Mouse (Mus musculus) liver, embryonic 14.5 days (tissue): ENCODE data around the gene Gja5. TPM values are rescaled to one million over a fixed set of nuclear protein-coding genes. Genes with fewer than 3 reads are reported as not detected.
"Not testable (repeated sequence)": the region's sequence is repeated elsewhere in the genome, so short reads cannot be mapped to it uniquely, and the experiment has no call there.

ENCODE experiments used
- ATAC-seq: fragments of 200-750 bp; cut with Nextera tagmentation; 2 replicates; pipeline ENCODE4 v1.8.0; 2017; ENCODE audit warnings: moderate number of reproducible peaks, mild to moderate bottlenecking, moderate library complexity; ENCODE audit not compliant: insufficient read depth
- DNase-seq, 3 experiments: peaks; one replicate each; pipeline ENCODE4 v3.0.0-alpha.2; 2012 to 2013; ENCODE audit warnings: low read depth in 3 of 3, low spot score in 3 of 3
- H3K27ac ChIP-seq: fragments of 300-500 bp; sonication (generic); 2 replicates; pipeline ENCODE4 v1.5.1; 2014; ENCODE audit warnings: moderate library complexity, mild to moderate bottlenecking, control low read depth, inconsistent platforms
- H3K27me3 ChIP-seq: fragments of 300-500 bp; sonication (generic); 2 replicates; pipeline ENCODE4 v1.6.1; 2014; ENCODE audit warnings: mild to moderate bottlenecking, low read length, moderate library complexity; ENCODE audit not compliant: control insufficient read depth, insufficient read depth
- H3K36me3 ChIP-seq: fragments of 300-500 bp; sonication (generic); replicated peaks from 2 replicates; pipeline ENCODE4 v1.6.1; 2014; ENCODE audit warnings: low read depth; ENCODE audit not compliant: control insufficient read depth, insufficient read depth
- H3K4me1 ChIP-seq, 2 experiments: fragments of 200-500 bp in 1 of 2; fragments of 300-500 bp in 1 of 2; sonication (generic) in 1 of 2; replicated peaks; 2 replicates each; pipeline ENCODE4 v1.6.1; 2012 to 2014; ENCODE audit warnings: antibody characterized with exemption in 1 of 2, inconsistent platforms in 1 of 2, low read length in 1 of 2; ENCODE audit not compliant: control insufficient read depth in 2 of 2, insufficient read depth in 2 of 2
- H3K4me2 ChIP-seq: fragments of 300-500 bp; sonication (generic); 2 replicates; pipeline ENCODE4 v1.6.1; 2014; ENCODE audit warnings: low read depth, mild to moderate bottlenecking, control low read depth, moderate library complexity
- H3K4me3 ChIP-seq, 2 experiments: fragments of 200-500 bp in 1 of 2; fragments of 300-500 bp in 1 of 2; sonication (generic) in 1 of 2; 2 replicates each; pipeline ENCODE4 v1.5.1; 2012 to 2014; ENCODE audit warnings: low read depth in 2 of 2, low read length in 2 of 2, mild to moderate bottlenecking in 2 of 2, control low read depth in 1 of 2, inconsistent platforms in 1 of 2, moderate library complexity in 1 of 2; ENCODE audit not compliant: insufficient read depth in 1 of 2
- H3K9ac ChIP-seq: fragments of 300-500 bp; sonication (generic); replicated peaks from 2 replicates; pipeline ENCODE4 v1.6.1; 2014; ENCODE audit warnings: mild to moderate bottlenecking, control low read depth, moderate library complexity
- H3K9me3 ChIP-seq: fragments of 300-500 bp; sonication (generic); 2 replicates; pipeline ENCODE4 v1.6.1; 2016; ENCODE audit warnings: low read length, mixed read lengths; ENCODE audit not compliant: control insufficient read depth
- CTCF ChIP-seq: IDR thresholded peaks from 2 replicates; pipeline ENCODE4 v1.5.1; 2016; ENCODE audit warnings: antibody characterized with exemption, low read depth, control low read depth
- EP300 ChIP-seq: IDR thresholded peaks from 2 replicates; pipeline ENCODE4 v1.6.1; 2016; ENCODE audit warnings: antibody characterized with exemption, low read depth
- WGBS: fragments of 180-500 bp; shearing (Covaris S2); extraction: QIAGEN DNeasy Blood & Tissue Kit; methylation state at CpG from one replicate; pipeline ENCODE4 v1.1.7; 2014; ENCODE audit not compliant: insufficient replicate concordance; 5-methylcytosine and 5-hydroxymethylcytosine counted together
- polyA plus RNA-seq, 2 experiments: library from polyadenylated mRNA; depleted of rRNA in 1 of 2; stranded (reverse) in 1 of 2; unstranded in 1 of 2; fragments of >200 nt; fragmentation: Nextera tagmentation in 1 of 2; extraction: Ambion mirVana in 1 of 2; gene quantifications; 2 replicates each; pipeline versions ENCODE4 v1.2.1 to v1.2.3; 2012 to 2014

The Gja5 gene
- polyA plus RNA-seq, 2 experiments: 0.58 to 1.5 TPM

DNA sequence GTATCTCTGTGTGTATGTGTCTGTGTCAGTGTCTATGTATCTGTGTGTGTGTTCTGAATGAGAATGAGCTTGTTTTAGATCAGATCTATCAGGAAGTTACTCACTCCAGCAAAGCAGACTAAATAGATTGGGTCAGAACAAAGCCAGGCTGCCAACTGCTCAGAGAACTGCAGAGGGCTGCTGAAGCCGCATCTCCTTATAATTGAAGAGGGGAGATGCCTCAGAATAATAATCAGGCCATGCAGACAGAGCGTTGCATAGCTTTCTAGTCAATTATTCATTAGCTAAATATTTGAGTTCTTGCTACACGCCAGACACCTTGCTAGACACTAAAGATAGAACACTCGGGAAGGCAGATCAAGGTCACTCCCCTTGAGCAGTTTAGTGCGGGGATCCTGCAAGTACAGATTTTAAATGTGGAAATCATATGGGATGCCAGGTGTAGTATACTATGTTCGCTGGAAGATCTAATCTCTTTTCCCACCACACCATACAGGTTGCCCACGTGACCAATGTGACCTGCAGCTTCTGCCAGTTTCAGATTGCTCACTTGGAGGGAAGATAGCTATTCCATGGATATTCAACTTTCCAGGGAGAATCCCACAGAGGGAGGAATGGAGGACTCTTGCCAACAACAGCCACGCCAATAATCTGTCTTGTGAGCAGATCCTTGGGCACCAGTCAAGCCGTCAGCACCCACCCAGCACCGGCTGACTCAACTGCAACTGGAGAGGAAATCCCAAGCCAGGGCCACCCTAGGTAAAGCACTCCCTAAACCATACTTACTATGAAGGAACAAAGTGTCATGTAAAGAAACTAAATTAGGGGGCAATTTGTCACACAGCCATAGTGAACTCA lies 196.5 kb downstream of the Gja5 start:
- no peak overlapping the region for H3K9ac ChIP-seq
- no peak overlapping the region for H3K27ac ChIP-seq
- H3K4me2 ChIP-seq: no peak overlapping the region
- H3K36me3 ChIP-seq: no peaks in the 10 kb centered on the region
- no peaks in the 10 kb centered on the region for H3K4me1 ChIP-seq
- DNase-seq (no peak), ATAC-seq (no peak)
- TF ChIP-seq CTCF (no peak), EP300 (no peak)
- no peaks in the 10 kb centered on the region for H3K27me3 ChIP-seq
- 55% methylated on average over 10 of the region's 10 CpGs for WGBS
- no peak overlapping the region for H3K4me3 ChIP-seq
- no peaks in the 10 kb centered on the region for H3K9me3 ChIP-seq

DNA sequence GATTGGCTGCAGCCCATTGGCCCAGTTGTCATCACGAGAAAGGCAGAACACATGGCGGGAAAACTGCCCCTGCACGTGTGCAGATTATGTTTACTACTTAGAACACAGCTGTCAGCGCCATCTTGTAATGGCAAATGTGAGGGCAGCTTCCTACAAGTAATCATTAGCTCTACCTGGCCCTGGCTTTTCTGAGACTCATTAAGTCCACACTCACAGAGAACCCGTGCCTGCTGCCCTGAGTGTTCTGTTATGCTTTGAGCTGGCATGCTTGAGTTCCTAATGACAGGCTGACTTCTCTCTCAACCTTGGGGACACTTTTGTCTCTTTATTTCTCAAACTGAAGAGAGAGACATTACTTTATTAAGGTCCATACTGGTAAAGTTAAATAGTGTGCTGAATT lies 199.5 kb downstream of the Gja5 start:
- H3K4me3 ChIP-seq, DNase-seq, H3K4me2 ChIP-seq, H3K36me3 ChIP-seq, H3K4me1 ChIP-seq, H3K9ac ChIP-seq, H3K27me3 ChIP-seq, H3K27ac ChIP-seq, ATAC-seq, H3K9me3 ChIP-seq: not testable (repeated sequence)
- WGBS: 66% methylated on average over 2 of the region's 5 CpGs

DNA sequence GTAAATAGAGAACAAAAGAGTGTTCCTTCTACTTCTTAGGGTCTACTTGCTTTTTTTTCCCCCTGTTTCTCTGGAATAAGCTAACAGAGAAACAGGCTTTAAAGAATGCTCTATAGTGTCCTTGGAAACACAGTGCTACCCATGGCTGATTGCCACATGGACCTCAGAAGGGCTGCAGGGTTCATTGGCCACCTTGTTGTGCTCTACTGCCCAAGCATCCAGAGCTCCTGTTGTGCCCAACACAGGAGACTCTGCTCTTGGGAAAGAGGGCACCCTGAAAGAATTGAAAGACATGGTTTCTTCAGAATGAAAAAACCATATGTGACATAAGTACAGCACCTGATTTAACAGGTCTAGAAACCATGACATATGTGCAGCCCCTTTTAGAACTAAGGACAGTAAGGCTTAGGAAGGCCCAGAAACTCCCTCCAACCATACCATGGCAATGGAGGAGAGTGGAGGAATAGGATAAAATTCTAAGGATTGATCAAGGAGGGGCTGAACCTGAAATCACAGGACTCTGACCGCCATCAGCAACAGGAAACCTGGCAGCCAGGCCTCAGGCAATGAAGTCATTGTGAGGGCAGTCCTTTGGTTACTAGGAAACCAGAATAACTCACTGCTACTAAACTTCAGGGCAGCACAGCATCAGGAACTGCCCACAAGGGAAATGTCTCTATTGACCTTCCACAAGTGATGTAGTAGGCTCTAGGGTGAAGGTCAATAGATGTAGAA lies 200.4 kb downstream of the Gja5 start:
- whole genome bisulfite sequencing: 33% methylated on average over 1 of the region's 1 CpGs
- no peak overlapping the region for H3K4me2 ChIP-seq
- H3K9me3 ChIP-seq: no peaks in the 10 kb centered on the region
- ATAC-seq: no peak
- no peaks in the 10 kb centered on the region for H3K4me1 ChIP-seq
- no peak for DNase-seq
- no peaks in the 10 kb centered on the region for H3K36me3 ChIP-seq
- no peaks in the 10 kb centered on the region for H3K27me3 ChIP-seq
- no peak overlapping the region for H3K4me3 ChIP-seq
- H3K27ac ChIP-seq: no peak overlapping the region
- no peak for TF ChIP-seq CTCF
- TF ChIP-seq EP300: no peak
- H3K9ac ChIP-seq: no peak overlapping the region

DNA sequence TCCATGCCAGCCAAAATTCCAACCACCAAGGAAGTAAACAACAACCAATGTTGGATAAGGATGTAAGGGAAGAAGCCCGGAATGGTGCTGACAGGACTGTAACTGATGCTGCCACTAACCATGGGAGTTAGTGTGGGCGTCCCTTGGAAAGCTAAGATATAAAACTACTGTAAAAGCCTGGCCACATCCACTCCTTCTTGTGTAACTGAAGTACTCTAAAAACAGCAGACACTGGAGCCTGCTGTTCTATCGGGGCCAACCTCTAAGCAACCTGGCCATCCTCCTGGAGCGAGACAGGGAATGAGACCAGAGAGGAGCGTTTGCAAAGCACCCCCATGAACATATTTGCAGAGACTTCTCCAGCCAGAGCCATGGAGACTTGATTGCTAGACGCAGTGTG lies 213.0 kb downstream of the Gja5 start:
- Histone ChIP-seq H3K4me1 (no peaks in the 10 kb centered on the region), H3K36me3 (no peaks in the 10 kb centered on the region), H3K9ac (no peak overlapping the region), H3K9me3 (no peaks in the 10 kb centered on the region), H3K4me3 (no peak overlapping the region), H3K4me2 (no peak overlapping the region), H3K27ac (no peak overlapping the region), H3K27me3 (no peaks in the 10 kb centered on the region)
- WGBS: 69% methylated on average over 6 of the region's 6 CpGs
- ATAC-seq (no peak), DNase-seq (no peak)
- TF ChIP-seq CTCF (no peak), EP300 (no peak)

DNA sequence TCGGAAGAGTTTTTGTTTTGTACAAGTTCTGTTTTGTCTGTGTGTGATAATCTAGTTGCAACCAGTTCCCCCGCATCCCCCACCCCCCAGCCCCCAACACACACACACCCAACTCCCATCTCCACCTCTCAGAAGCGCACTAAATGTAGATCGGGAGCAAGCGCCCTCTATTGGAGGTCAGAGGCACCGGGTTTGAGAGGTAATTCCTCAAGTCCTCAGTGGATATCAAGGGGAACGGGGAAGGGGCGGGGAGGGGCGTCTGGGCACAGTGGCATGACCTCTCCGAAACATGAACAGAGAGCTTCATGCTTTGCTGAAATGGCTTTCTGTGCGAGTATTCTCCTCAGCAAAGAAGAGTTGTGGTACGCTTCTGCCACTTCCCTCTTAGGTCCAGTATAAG lies 213.8 kb downstream of the Gja5 start:
- H3K36me3 ChIP-seq: no peaks in the 10 kb centered on the region
- H3K9ac ChIP-seq: no peak overlapping the region
- ATAC-seq: no peak
- no peaks in the 10 kb centered on the region for H3K9me3 ChIP-seq
- H3K4me3 ChIP-seq: no peak overlapping the region
- DNase-seq: no peak
- TF ChIP-seq CTCF: 0 out of 2 replicates have a peak, but pooled peaks have one; percentile 11
- no peak for TF ChIP-seq EP300
- H3K27me3 ChIP-seq: no peaks in the 10 kb centered on the region
- WGBS: 52% methylated on average over 12 of the region's 12 CpGs
- no peak overlapping the region for H3K4me2 ChIP-seq
- no peak overlapping the region for H3K27ac ChIP-seq
- no peaks in the 10 kb centered on the region for H3K4me1 ChIP-seq
